Mouse (Mus musculus): ENCODE data around the gene Txndc9. TPM values are rescaled to one million over a fixed set of nuclear protein-coding genes. Genes with fewer than 3 reads are reported as not detected.
A peak's percentile ranks its signal among the peaks of the same experiment; 100 is the strongest.

The Txndc9 gene
- 173 and 190 TPM in 2 replicates for polyA plus RNA-seq (2015; fragmentation: Nextera tagmentation; extraction: Ambion mirVana)

DNA sequence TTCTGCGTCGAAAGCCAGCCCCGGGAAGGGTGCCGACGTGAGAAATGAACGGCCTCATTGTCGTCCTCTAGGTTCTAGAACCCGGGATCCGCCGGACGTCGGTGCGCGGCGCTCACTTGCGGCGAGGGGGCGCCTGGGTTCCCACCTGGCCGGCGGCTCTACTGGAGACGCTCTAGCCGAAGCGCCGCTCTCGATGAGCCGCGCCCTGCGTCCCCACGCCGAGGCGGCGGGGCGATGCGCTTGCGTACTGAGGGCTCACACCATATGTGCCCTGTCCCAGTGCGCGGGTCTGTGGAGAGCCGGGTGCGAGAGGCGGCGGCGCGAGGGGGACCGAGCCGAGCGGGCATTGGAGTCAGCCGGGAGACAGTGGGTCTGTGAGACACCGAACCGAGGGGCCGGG is at the start of gene Txndc9, which contains the start of gene Eif5b:
Txndc9 (minus strand) TSS at position 27 of the 400 bp plus-strand sequence.
Eif5b (plus strand) TSS at position 144 of the 400 bp plus-strand sequence.
- Histone ChIP-seq H3K9ac (peak within 1 kb of the TSS; percentile 93), H3K4me1 (replicated peaks) (peaks cover 25% of the 10 kb centered on the region), H3K27ac (replicated peaks) (peak within 1 kb of the TSS; percentile 95), H3K36me3 (peaks cover 28% of the 10 kb centered on the region), H3K4me3 (peak within 1 kb of the TSS; percentile 96), H3K27me3 (no peaks in the 10 kb centered on the region), H3K9me3 (no peaks in the 10 kb centered on the region), H3K4me2 (peak within 1 kb of the TSS; percentile 92)
- WGBS: under 1% methylated on average over 50 of the region's 50 CpGs
- ATAC-seq (ENCODE audit: low read depth): peak; percentile 96

DNA sequence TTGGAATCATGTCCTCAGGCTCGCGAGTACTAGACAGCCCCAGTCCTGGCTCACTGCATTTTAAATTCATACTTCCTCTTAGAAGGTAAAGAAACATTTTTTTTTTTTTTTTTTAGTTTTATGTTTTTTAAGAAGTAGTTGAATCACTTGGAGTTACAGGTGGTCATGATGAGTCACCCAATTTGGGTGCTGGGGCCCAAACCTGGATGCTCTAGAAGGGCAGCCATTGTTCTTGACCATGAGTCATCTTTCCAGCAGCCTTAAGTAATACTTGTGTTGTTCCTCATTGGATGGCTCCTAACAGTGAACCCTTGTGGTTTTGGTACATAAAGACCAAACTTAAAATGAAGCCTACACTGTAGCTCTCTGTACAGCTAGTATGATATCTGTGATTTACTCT is 41.2 kb upstream of the Txndc9 start:
- no peak for ATAC-seq (ENCODE audit: low read depth)
- no peak overlapping the region for H3K27ac ChIP-seq (replicated peaks)
- H3K27me3 ChIP-seq: no peaks in the 10 kb centered on the region
- 91% methylated on average over 2 of the region's 2 CpGs for WGBS
- H3K36me3 ChIP-seq: peaks cover 89% of the 10 kb centered on the region
- no peak overlapping the region for H3K4me3 ChIP-seq
- no peaks in the 10 kb centered on the region for H3K9me3 ChIP-seq
- H3K4me2 ChIP-seq: no peak overlapping the region
- H3K9ac ChIP-seq: no peak overlapping the region
- no peaks in the 10 kb centered on the region for H3K4me1 ChIP-seq (replicated peaks)

DNA sequence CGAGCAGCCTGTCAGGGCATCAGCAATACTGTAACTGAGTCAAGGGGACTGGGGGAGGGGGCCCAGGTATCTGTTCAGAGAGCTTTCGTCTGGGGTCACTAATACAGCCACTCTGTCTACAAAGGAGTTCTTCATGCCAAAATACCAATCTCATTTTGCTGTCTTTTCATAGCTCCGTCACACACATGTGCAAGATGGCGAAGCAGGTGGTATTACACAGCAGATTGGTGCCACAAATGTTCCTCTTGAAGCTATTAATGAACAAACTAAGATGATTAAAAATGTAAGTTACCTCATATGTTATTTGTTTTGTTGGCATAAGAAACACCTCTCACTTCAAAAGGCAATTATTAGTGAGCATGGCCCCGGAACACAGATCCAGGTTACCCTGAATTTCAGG is 39.7 kb upstream of the Txndc9 start:
- WGBS: 94% methylated on average over 5 of the region's 5 CpGs
- ATAC-seq (ENCODE audit: low read depth): no peak
- Histone ChIP-seq H3K9me3 (no peaks in the 10 kb centered on the region), H3K4me1 (replicated peaks) (no peaks in the 10 kb centered on the region), H3K36me3 (peaks cover 86% of the 10 kb centered on the region), H3K4me2 (no peak overlapping the region), H3K9ac (no peak overlapping the region), H3K27ac (replicated peaks) (no peak overlapping the region), H3K4me3 (no peak overlapping the region), H3K27me3 (no peaks in the 10 kb centered on the region)

DNA sequence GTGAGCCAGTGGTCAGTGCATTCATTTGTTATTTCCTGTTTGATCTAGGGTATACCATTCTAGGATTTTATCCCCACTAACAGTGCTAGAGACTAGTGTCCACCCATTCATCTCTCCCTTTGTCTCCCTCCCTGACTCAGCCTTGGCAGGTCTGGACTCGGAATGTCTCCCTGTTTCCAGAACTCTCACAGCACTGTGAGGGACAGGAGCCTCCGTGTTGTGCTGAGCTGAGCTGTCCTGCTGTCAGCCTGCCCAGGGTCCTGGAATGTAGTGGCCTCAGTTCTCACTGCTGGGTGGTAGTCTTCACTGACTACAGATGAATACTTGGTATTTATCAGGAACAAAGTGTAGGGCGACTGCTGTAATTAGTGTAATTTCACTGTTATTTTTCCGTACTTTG is 37.8 kb upstream of the Txndc9 start:
- WGBS: 92% methylated on average over 4 of the region's 4 CpGs
- no peaks in the 10 kb centered on the region for H3K4me1 ChIP-seq (replicated peaks)
- no peak overlapping the region for H3K4me2 ChIP-seq
- H3K9me3 ChIP-seq: no peaks in the 10 kb centered on the region
- ATAC-seq (ENCODE audit: low read depth): no peak
- H3K4me3 ChIP-seq: no peak overlapping the region
- no peak overlapping the region for H3K27ac ChIP-seq (replicated peaks)
- no peak overlapping the region for H3K9ac ChIP-seq
- no peaks in the 10 kb centered on the region for H3K27me3 ChIP-seq
- peaks cover 78% of the 10 kb centered on the region for H3K36me3 ChIP-seq

DNA sequence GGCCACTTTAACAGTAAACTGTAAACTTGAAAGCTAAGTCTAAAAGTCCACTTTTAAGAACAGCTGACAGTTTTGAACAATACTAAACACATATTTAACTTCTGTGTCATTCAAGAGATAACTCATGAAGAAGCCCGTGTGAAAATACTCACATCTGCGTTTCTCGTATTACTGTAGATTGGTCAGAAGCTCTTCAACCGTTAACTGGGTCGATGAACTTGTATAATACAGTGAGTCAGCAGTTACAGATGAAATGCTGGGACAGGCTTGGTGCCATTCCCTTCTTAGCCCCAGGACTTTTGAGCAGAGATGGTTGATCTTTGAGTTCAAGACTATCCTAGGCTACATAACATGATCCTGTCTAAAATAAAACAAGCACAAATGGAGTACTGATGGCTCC is 33.7 kb upstream of the Txndc9 start:
- H3K9ac ChIP-seq: no peak overlapping the region
- WGBS: 95% methylated on average over 5 of the region's 5 CpGs

DNA sequence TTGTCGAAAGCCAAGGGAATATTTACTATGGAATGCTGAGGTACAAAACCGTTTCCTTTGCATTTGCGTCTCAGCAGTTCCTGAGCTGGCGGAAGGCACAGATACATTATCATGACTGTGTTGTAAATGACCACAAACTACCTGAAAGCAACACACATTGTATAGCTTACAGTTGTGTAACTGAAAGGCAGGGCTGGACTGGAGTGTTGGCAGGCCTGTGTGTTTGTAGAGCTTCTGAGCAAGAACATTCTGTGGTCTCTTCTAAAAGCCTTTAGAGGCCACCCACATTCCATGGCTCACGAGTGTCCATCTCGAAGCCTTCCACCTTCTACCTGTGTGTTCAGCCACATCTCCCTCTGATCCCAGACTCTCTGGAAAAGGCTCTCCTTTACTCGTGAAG is 29.6 kb upstream of the Txndc9 start:
- H3K36me3 ChIP-seq: peaks cover 44% of the 10 kb centered on the region
- WGBS: 95% methylated on average over 7 of the region's 7 CpGs
- no peak for ATAC-seq (ENCODE audit: low read depth)
- no peaks in the 10 kb centered on the region for H3K9me3 ChIP-seq
- H3K4me2 ChIP-seq: no peak overlapping the region
- H3K9ac ChIP-seq: no peak overlapping the region
- H3K27me3 ChIP-seq: no peaks in the 10 kb centered on the region
- H3K4me3 ChIP-seq: no peak overlapping the region
- H3K4me1 ChIP-seq (replicated peaks): no peaks in the 10 kb centered on the region
- no peak overlapping the region for H3K27ac ChIP-seq (replicated peaks)

More for the DNA sequence above, 33.7 kb upstream of the Txndc9 start:
- Histone ChIP-seq H3K4me1 (replicated peaks) (no peaks in the 10 kb centered on the region), H3K4me3 (no peak overlapping the region), H3K27me3 (no peaks in the 10 kb centered on the region), H3K27ac (replicated peaks) (no peak overlapping the region), H3K9me3 (no peaks in the 10 kb centered on the region), H3K4me2 (no peak overlapping the region), H3K36me3 (peaks cover 47% of the 10 kb centered on the region)
- no peak for ATAC-seq (ENCODE audit: low read depth)

DNA sequence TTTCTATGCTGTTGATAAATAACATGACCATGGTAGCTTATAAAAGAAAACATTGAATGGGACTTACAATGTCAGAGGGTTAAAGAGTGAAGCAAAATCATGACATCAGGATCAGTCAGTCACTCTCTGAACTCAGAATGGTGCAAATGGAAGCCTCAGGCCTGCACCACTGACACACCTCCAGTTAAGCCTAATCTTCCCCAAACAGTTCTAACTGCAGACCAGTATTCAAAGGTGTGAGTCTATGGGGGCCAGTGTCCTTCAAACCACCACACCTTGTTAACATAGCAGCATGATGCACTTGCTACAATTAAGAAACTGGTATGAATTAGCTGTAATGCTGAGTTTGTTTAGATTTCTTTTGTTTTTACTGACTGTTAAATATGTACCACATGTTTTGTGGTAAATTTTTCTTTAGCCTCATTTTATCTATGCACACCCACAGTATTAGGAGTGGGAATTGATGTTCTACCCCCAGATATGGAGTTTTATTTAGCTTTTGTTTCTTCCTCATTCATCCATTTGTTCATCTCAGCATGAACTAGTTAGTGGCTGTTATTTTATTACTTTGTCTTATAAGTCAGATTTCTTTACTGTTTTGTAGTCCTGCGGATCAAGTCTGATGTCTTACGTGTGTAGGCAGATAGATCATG is 17.0 kb upstream of the Txndc9 start:
- ATAC-seq (ENCODE audit: low read depth): no peak
- Histone ChIP-seq H3K4me3 (no peak overlapping the region), H3K9me3 (no peaks in the 10 kb centered on the region), H3K4me2 (no peak overlapping the region), H3K9ac (no peak overlapping the region), H3K27ac (replicated peaks) (no peak overlapping the region), H3K36me3 (peaks cover 20% of the 10 kb centered on the region), H3K27me3 (no peaks in the 10 kb centered on the region), H3K4me1 (replicated peaks) (no peaks in the 10 kb centered on the region)
- WGBS: 91% methylated on average over 2 of the region's 2 CpGs

DNA sequence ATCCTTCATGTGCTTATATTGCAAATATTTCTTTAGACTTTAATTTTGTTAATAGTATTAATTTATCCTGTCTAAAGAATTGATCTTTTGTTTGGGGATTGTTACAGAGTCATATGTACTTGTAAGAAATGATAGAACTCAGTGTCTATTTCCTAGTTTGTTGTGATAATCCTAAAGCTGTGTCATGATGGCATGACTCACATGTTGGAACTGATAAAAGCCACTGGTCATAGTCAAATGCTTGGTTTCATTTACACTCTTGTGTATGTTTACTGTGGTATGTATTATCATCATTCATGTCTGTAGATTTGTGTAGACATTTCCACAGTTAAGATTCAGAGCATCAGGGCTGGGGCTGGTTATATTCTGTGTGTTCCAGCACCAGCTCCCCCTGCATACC is 14.8 kb upstream of the Txndc9 start:
- H3K9ac ChIP-seq: no peak overlapping the region
- H3K9me3 ChIP-seq: no peaks in the 10 kb centered on the region
- no peak for ATAC-seq (ENCODE audit: low read depth)
- H3K27ac ChIP-seq (replicated peaks): no peak overlapping the region
- H3K27me3 ChIP-seq: no peaks in the 10 kb centered on the region
- no peak overlapping the region for H3K4me3 ChIP-seq
- H3K36me3 ChIP-seq: no peaks in the 10 kb centered on the region
- H3K4me2 ChIP-seq: no peak overlapping the region
- H3K4me1 ChIP-seq (replicated peaks): no peaks in the 10 kb centered on the region

DNA sequence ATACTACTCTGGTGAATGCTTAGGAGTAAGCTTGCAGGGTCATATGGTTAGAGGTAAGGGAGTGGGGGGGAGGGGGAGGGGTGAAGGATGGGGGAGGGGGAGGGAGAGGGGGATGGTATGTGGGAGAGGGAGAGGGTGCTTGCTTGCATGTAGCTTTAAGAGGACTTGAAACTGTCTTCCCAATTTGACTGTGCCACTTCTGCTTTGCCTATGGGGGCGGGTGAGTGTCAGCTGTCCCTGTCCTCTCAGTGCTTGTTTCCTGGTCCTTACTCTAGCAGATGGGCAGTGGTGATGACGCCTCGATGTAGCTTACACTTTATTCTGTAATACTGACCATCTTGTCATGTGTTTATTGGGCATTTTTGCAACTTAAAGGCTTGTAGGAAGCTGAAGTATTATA is 14.4 kb upstream of the Txndc9 start:
- 86% methylated on average over 3 of the region's 3 CpGs for WGBS
- H3K4me3 ChIP-seq: no peak overlapping the region
- no peak for ATAC-seq (ENCODE audit: low read depth)
- no peaks in the 10 kb centered on the region for H3K27me3 ChIP-seq
- no peaks in the 10 kb centered on the region for H3K9me3 ChIP-seq
- H3K36me3 ChIP-seq: no peaks in the 10 kb centered on the region
- no peak overlapping the region for H3K9ac ChIP-seq
- no peak overlapping the region for H3K4me2 ChIP-seq
- H3K27ac ChIP-seq (replicated peaks): no peak overlapping the region
- H3K4me1 ChIP-seq (replicated peaks): no peaks in the 10 kb centered on the region

DNA sequence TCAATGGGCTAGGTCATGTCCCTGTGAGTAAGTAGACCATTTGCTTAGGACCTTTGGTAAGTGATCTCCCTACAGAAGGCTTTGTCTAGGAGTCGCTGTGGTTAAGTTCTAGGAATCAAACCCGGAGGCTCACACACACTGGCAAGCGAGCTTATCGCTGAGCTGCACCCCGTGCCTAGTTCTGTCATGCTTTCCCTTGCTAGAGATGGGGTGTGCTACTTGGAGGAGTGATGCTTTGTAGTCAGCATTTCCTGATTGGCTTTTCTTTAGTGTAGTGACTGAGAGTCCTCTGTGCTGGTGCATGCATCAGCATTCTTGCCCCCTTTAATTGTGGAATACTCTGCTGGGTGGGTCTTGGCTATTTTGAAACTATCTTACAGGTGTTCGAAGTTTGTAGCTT is 14.0 kb upstream of the Txndc9 start:
- Histone ChIP-seq H3K27ac (replicated peaks) (no peak overlapping the region), H3K4me1 (replicated peaks) (no peaks in the 10 kb centered on the region), H3K9ac (no peak overlapping the region), H3K36me3 (no peaks in the 10 kb centered on the region), H3K4me2 (no peak overlapping the region), H3K27me3 (no peaks in the 10 kb centered on the region), H3K4me3 (no peak overlapping the region), H3K9me3 (no peaks in the 10 kb centered on the region)
- no peak for ATAC-seq (ENCODE audit: low read depth)
- WGBS: 86% methylated on average over 6 of the region's 6 CpGs

DNA sequence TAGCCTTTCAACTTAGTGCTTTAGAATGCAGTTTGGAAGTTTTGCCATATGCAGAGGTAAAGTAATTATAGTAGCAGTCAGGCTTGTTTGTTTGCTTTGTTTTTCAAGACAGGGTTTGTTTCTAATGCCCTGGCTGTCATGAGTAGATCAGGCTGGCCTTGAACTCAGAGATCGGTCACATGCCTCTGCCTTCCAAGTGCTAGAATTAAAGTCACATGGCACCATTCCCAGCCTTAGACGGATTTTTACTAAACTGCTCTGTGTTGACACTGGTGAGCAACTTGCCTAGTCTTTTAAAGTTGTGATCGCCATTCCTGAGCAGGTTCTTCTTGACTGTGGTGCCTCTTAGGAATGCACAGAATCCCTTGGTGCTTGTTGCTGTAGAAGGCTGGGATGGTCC is 9.0 kb upstream of the Txndc9 start:
- no peak overlapping the region for H3K27ac ChIP-seq (replicated peaks)
- H3K4me2 ChIP-seq: no peak overlapping the region
- WGBS: 87% methylated on average over 3 of the region's 3 CpGs
- ATAC-seq (ENCODE audit: low read depth): no peak
- no peaks in the 10 kb centered on the region for H3K36me3 ChIP-seq
- H3K4me1 ChIP-seq (replicated peaks): no peaks in the 10 kb centered on the region
- H3K9ac ChIP-seq: no peak overlapping the region
- H3K4me3 ChIP-seq: no peak overlapping the region
- H3K27me3 ChIP-seq: no peaks in the 10 kb centered on the region
- no peaks in the 10 kb centered on the region for H3K9me3 ChIP-seq

DNA sequence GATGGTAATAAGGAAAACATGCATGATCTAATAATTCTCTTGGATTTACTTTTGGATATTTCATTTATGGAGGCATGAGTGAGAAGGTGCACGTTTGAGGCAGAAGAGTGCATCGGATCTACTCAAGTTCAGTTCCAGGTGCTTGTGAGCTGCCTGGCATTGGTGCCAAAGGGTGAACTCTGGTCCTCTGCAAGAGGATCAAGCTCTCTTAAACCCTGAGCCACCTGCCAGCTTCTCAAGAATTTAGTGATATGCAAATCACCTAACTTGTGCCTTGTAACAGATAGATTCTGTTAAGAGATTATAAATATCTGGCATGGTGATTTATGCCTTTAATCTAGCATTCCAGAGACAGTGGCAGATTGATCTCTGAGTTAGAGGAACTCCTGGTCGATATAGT is 5.4 kb upstream of the Txndc9 start:
- ATAC-seq (ENCODE audit: low read depth): no peak
- Histone ChIP-seq H3K9ac (no peak overlapping the region), H3K4me2 (no peak overlapping the region), H3K27ac (replicated peaks) (no peak overlapping the region), H3K36me3 (no peaks in the 10 kb centered on the region), H3K9me3 (no peaks in the 10 kb centered on the region), H3K4me1 (replicated peaks) (peaks cover 17% of the 10 kb centered on the region), H3K4me3 (no peak overlapping the region), H3K27me3 (no peaks in the 10 kb centered on the region)
- 85% methylated on average over 3 of the region's 3 CpGs for WGBS

DNA sequence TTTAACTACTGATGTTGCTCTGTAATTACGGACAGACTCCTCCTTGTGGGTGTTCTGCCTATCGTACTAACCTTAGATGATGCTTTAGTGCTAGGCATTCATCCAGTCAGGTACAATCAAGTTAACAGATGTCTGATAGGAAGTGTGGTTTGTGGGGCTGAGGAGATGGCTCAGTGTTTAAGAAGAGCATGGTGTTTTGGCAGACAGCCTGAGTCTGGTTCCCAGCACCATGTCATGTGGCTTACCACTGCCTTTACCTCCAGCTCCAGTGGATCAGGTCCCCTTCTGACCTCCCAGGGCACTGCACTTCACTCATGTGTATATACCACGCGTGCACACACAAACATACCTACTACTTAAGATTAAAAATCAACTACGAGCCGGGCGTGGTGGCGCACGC is 4.3 kb upstream of the Txndc9 start:
- Histone ChIP-seq H3K4me2 (no peak overlapping the region), H3K9ac (no peak overlapping the region), H3K36me3 (no peaks in the 10 kb centered on the region), H3K4me1 (replicated peaks) (peaks cover 17% of the 10 kb centered on the region), H3K9me3 (no peaks in the 10 kb centered on the region), H3K27ac (replicated peaks) (no peak overlapping the region), H3K27me3 (no peaks in the 10 kb centered on the region), H3K4me3 (no peak overlapping the region)
- WGBS: 96% methylated on average over 9 of the region's 9 CpGs
- no peak for ATAC-seq (ENCODE audit: low read depth)
